Mouse (Mus musculus) skeletal muscle tissue, adult 2 months (tissue): ENCODE measurements around the gene Cd300a.
"Not testable (repeated sequence)": the region's sequence is repeated elsewhere in the genome, so short reads cannot be mapped to it uniquely, and the experiment has no call there.

Experiments used
- DNase-seq: peaks from one replicate; pipeline ENCODE4 v3.0.0-alpha.2; 2012; ENCODE audit warnings: low read depth, low spot score

The Cd300a gene

GRCm38 (mm10) chr11:114907567-114907966, 17.7 kb downstream of the Cd300a start:
- peak; percentile 22 for DNase-seq

- no peak for DNase-seq
Observed at GRCm38 (mm10) chr11:114908086-114908485, 18.2 kb downstream of the Cd300a start.

- not testable (repeated sequence) for DNase-seq
Observed at GRCm38 (mm10) chr11:114909538-114909937, 19.7 kb downstream of the Cd300a start.

- DNase-seq, result peak; percentile 65
Observed at GRCm38 (mm10) chr11:114912847-114913246, 23.0 kb downstream of the Cd300a start.

- DNase-seq, result no peak
Observed at GRCm38 (mm10) chr11:114914978-114915377, 25.1 kb downstream of the Cd300a start.

GRCm38 (mm10) chr11:114917120-114917519, 27.3 kb downstream of the Cd300a start:
- DNase-seq, result no peak

- no peak for DNase-seq
Observed at GRCm38 (mm10) chr11:114922439-114922838, 32.6 kb downstream of the Cd300a start.

GRCm38 (mm10) chr11:114923961-114924360, 34.1 kb downstream of the Cd300a start:
- no peak for DNase-seq

- DNase-seq, result no peak
Observed at GRCm38 (mm10) chr11:114929581-114929980, 39.7 kb downstream of the Cd300a start.

- DNase-seq, result no peak
Observed at GRCm38 (mm10) chr11:114931041-114931440, 41.2 kb downstream of the Cd300a start.

- DNase-seq, result no peak
Observed at GRCm38 (mm10) chr11:114933591-114933990, 43.8 kb downstream of the Cd300a start.

- no peak for DNase-seq
Observed at GRCm38 (mm10) chr11:114934144-114934543, 44.3 kb downstream of the Cd300a start, which contains the start of gene Cd300lb. Gene Cd300lb, minus strand, starts transcription at chr11:114934386.
